Mouse (Mus musculus) layer of hippocampus, postnatal 10 days (tissue): ENCODE measurements around the gene Vnn1. TPM values are rescaled to one million over a fixed set of nuclear protein-coding genes. Genes with fewer than 3 reads are reported as not detected.

Experiments
- DNase-seq, 2 experiments: peaks; one replicate each; pipeline ENCODE4 v3.0.0; 2021; ENCODE audit warnings: low spot score in 2 of 2
- long read RNA-seq: library from polyadenylated mRNA; stranded (forward); transcript quantifications from one replicate; pipeline ENCODE4 v2.0.0, GENCODE M21; 2023
- total RNA-seq, 2 experiments: library from RNA; stranded (reverse); gene quantifications; 2 replicates each; pipeline ENCODE4 v1.2.3; 2021

Vnn1 gene
- under 1 TPM; 0.66 to 0.71 TPM for total RNA-seq
- long read RNA-seq, partial matches to known transcripts, result 0 of 1 reads
- long read RNA-seq, other reads (novel, unspliced or antisense), result 0 of 1 reads

DNA sequence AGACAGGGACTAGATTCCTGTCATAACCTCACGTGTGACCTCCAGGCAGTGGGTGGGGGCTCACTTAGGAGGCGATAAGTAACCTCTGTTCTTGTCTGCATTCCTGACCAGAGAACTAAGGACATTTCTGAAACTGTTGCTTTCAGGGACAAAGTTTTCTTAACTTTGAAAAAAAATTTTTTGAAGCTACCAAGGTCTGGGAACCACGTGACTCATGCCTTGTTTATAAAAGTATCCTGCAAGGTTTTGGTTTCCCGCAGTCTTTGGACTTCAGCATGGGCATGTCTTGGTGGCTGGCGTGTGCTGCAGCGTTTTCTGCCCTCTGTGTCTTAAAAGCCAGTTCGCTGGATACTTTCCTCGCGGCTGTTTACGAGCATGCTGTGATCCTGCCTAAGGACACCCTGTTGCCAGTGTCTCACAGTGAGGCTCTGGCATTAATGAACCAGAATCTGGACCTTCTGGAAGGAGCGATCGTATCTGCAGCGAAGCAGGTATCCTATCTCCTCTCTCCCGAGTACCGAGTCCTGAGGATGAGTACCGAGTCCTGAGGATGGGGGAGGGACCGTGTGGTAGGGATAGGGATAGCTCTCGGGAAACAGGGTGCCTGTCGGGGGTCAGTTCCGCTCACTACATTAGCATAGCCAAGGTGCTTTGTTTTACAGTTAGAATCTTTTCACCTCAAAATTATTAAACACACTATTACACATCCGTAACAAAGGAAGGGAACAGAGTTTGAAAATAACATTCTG is at the start of gene Vnn1:
Gene Vnn1 (plus strand): TSS at position 88 of the 749 bp plus-strand sequence.
- no peak for DNase-seq

DNA sequence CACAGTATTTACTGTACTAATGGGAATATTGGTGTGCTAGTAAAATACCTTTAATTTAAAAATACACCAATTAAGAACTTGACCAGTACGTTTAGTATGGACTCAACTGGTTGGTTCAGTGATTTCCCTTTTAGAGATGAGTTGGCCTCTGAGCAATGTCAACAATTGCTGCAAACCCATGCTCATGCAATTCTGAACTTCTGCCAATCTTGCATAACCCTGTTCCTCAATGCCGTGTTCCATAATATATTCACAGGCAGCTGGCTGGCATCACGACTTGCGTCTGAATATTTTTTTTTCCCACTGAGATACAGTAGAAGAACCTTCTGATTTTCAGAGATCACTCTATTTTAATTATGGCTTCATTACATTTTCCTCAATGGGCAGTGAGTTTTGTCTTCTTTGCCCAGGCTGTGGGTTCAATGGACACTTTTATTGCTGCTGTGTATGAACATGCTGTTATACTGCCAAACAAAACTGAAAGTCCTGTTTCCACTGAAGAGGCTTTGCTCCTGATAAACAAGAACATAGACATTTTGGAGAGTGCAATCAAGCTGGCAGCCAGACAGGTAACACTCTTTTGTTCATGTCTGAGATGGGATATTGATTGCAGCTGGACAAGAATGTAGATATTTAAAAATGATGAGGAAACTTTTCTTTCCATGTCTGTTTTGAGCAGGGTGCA is 43.1 kb upstream of the Vnn1 start, which contains the start of gene Vnn3:
Gene Vnn3 (plus strand): TSS at position 235 of the 685 bp plus-strand sequence.
- no peak for DNase-seq

DNA sequence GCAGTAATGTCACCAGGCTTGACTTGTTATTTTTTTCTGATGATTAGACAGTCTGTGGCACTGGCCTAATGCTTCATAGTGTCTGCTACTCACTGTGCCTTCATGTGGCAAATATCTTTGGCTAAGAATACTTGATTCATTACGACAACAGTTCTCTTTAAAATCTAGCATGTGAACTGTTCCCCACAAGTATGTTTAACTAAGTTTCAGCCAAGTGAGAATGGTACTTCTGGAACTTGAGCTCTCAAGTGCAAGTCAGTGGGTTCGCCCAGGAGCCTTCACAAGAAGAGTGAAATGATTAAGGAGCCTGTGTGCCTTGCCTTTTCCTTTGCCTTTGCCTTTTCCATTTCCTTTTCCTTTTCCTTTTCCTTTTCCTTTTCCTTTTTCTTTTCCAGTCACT is 42.4 kb upstream of the Vnn1 start:
- no peak for DNase-seq

DNA sequence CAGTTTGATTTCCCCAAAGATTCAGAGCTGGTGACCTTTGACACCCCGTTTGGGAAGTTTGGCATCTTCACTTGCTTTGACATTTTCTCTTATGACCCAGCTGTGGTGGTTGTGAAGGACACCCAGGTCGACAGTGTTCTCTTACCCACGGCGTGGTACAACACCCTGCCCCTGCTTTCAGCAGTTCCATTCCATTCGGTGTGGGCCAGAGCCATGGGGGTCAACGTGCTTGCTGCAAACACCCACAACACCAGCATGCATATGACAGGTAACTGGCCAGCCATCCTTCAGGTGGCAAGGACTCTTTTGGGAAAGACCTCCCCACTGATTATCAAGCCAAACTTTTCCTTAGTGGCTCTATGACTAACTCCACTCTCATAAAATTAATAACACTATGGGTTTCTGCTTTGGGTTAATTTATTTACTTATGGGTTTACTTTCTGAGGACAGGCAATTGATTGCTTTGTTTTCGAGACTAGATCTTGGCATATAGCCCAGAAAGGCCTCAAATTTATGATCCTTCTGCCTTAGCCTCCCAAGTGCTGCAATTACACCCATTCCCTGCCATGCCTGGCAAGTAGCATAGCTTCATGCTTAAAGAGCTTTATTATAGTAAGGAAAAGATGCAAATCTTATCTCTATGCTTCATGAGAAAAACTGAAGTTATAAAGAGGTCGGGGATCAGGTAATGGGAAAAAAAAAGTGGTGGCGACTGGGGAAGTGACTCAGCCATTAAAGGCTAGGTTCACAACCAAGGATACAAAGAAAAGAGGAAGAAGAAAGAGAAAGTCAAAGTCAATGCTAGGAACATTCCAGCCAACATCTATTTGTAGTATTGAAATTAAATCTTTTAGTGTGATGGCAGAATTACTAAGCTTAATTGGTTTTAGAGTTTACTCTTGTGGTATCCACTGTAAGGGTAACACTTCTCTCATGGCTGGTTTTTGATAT is 29.9 kb upstream of the Vnn1 start:
- no peak for DNase-seq

DNA sequence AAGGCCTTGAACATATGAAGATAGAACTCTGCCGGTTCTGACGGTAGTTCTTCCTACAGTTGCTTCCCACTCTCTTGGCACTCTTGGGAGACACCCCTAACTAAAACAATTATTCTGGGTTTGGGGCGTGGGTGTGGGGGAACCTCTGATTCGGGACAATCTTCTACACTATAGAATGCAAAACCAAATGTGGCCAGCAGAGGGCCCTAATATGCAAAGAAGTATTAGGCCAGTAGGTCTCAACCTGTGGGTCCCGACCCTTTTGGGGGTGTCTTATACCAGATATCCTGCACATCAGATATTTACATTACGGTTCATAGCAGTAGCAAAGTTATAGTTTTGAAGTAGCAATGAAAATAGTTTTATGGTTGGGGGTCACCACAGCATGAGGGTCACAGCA is 13.8 kb upstream of the Vnn1 start:
- DNase-seq, result no peak

DNA sequence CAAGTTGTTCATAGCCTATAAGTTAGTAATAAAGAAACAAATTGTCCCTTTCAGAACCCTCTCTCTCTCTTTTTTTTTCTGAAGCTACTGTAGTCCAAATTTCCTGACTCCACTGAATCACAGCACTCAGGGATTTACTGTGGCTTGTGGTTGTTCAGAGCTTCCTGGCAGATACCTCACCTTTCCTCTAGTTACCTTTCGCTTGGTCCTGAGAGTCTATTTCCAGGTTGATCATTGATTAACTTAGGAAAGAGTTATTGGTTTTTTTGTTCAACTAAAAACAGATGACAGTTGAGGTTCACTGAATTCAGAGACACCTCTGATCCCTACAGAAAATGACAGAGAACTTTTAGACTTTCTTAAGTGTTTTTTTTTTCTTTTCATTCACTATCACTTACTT is 9.6 kb upstream of the Vnn1 start:
- DNase-seq, result no peak

DNA sequence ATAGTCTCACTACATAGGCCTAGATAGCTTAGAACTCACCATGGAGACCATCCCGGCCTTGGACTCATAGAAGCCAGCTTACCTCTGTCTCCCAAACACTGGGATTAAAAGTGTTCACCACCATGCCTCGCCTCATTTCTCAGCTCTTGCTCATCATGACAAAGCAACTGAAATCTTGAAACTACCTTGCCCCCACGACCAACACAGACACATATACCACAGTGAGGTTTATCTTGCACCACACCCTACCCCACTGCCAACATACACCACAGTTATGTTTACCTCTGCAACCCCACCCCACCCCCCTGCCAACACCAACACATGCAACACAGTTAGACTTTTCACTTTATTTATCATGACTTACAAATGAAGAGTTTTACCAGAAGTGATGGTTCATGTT is 8.4 kb upstream of the Vnn1 start:
- no peak for DNase-seq

DNA sequence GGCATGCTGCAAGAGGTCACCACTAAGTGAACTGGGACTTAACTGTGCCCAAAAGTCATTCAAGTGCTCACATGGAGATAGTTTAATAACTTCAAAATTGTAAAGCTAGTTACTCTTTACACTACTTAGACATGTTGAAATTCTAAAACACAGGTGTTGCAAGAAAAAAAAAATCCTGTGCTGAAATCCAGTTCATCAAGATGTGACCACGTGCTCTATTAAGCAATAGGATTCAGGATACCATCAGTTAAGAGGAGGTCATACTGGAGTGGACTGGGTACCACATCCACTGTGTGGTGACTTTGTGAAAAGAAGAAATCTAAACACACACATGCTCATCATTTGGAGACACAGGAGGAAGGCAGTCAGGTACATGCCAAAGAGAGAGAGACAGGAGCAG is 1.5 kb upstream of the Vnn1 start:
- no peak for DNase-seq

DNA sequence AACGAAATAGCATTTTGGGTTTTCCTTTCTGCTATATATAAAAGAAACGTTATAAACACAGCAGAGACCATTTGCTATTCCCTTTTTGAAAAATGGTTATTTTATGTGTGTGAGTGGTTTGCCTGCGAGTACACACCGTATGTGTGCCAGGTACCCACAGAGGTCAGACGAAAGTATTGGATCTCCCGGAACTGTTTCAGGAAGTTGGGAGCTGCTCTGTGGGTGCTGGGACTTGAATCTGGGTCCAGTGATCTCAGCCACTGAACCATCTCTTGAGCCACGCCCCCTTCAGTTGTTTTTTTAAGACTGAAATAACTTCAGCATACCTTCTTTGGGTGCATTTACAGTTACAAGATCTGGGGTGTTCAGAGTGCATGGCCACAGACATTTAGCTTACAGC is 888 bp downstream of the Vnn1 start:
- no peak for DNase-seq

DNA sequence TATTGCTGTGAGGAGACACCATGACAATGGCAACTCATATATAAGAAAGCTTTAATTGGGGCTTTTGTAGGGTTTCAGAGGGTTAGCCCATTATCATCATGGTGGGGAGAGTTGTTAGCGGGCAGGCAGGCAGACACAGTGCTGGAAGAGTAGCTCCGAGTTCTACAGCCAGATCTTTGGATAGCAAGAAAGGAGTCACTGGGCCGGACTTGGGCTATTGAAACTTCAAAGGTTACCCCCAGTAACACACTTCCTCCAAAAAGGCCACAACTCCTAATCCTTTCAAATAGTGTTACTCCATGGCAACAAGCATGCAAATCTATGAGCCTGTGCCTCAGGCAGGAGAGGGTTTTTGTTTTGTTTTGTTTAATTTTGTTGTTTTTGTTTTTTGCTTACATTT is 6.6 kb downstream of the Vnn1 start:
- DNase-seq, result no peak

DNA sequence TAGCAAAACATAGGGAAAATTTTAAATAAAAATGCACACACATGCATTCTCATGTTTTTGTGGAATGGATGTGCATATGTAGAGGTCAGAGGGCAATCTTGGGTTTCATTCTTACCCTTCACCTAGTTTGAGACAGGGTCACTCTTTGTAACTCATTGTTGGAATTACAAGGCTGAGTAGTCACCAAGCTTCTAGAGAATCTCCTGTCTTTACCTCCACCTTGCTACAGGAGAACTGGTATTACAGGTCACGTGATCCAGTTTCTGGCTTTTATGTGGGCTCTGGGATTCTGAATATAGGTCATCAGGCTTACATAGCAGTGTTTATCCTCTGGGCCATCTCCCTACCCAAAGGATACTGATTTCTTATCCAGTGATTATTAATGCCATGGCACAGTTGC is 11.2 kb downstream of the Vnn1 start:
- DNase-seq, result no peak

DNA sequence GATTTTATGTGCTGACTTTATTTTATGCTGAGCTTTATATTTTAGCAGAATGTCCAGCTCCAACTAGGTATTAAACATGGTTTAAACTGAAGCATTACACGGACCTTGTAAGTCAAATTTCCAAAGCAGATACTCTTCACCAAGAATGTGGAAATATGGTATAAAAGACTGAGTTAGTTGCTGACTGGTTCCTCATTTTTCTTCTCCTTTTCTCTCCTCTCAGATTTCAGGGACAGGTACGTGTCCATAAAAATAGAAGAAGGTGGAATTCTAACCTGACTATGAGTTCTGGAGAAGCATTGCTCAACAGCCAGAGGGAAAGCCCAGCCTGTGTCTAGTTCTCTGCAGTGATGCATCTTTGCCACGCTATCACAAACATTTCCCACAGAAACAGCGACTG is 25.6 kb downstream of the Vnn1 start, which contains the start of gene Taar1:
Gene Taar1 (plus strand): TSS at position 301 of the 400 bp plus-strand sequence.
- no peak for DNase-seq

DNA sequence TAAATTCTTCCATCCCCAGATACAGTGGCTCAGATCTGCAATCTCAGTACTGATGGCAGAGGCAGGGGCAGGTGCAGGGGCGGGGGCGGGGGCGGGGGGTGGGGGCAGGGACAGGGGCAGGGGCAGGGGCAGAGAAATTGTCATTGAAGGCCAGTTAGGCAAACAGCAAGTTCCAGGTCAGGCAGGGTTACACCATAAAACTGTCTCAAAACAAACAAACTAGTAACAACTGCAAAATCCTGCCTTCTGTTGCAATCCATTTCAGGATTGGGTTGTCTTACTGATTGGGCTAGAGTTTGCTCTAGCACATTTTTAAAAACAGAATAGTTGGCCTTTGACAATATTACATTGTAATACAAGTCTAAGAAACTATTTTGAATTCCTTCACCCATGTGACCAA is 28.0 kb downstream of the Vnn1 start:
- no peak for DNase-seq

DNA sequence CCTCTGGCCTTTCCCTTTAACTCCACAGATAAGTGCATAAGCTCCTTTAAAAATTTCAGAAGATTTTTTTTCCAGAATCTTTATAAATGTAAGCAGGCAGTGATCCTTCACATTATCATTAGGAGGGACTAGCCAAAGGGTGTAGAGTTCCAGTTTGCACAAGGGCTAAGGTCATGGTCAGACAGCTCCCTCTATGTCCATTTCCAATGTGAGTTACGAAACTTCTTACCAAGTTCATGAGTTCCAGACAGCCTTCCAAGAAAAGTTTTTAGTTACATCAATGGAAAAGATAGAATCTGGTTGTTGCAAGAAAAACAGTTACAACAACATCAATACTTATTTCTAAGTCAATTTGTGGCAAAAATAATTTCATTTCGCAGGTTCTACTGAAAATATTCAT is 29.5 kb downstream of the Vnn1 start:
- no peak for DNase-seq

DNA sequence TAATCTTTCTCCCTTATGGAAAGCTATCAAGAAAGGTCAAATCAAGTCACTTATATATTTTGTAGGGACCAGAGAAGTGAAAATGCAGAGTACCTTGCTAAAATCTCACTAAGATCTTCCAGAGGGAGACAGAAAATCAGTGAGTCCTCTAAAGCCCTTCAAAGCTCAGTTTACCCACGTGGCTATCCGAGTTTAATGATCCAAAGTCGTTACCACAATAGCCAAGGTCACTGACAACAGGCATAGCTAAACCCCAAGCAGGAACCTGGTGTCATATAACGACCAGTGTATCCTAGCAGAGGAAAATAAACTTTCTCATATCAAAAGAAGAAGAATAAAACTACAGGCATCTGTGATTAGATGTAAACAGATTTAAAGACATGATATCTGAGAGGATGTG is 43.1 kb downstream of the Vnn1 start:
- DNase-seq, result no peak

DNA sequence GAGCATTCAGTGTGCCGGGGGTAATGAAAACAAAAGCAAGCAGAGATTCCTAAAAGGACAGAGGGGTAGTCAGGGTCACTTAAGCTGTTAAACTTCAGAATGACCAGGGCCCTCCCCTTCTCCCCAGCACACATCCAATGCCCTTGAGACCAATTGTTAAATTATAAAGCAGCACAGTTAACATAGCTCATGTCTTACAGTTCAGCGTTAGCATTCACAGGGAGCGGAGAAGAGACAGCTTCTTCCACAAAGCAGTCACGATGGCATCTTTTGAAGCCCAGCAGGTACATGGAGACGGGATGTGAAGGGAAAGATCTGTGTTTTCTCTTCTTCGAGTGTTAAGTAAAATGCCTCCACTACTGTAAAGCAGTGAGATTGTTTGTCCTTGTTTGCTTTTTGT is 43.8 kb downstream of the Vnn1 start, which contains the start of gene Taar2:
Gene Taar2 (plus strand): TSS at position 261 of the 400 bp plus-strand sequence.
- no peak for DNase-seq

DNA sequence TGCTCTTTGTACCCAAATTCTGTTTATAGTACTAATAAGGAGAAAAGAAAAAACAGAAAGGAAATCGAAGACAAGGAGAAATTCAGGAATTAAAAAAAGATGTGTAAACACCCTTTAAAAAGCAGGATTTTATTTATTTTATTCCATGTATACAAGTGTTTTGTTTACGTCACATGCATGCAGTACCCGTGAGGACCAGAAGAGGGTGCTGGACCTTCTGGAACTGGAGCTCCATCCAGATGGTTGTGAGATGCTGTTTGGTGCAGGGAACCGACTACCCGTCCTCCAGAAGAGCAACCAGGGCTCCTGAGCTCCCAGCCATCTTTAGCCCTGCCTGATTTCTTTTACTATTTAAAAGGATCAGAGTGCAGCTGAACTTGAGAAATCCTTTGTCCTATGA is 48.0 kb downstream of the Vnn1 start:
- no peak for DNase-seq

DNA sequence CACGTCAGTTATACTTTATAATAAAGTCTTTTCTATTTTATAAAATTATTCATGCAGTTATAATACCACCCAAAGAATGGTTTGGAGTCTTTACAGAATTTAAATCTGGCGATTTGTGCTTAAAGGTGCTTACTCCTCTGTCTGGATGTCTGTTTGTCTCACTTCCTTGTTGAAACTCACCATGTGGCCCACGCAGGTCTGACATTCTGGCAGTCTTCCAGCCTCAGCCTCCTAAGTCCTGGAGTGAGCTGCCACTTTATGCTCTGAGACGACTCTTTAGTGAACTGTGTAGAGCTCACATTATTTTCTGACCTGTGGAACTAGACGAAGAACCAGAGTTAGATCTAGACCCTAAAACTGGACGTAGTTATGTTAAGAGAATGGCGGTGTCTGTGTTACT is 53.5 kb downstream of the Vnn1 start:
- no peak for DNase-seq

DNA sequence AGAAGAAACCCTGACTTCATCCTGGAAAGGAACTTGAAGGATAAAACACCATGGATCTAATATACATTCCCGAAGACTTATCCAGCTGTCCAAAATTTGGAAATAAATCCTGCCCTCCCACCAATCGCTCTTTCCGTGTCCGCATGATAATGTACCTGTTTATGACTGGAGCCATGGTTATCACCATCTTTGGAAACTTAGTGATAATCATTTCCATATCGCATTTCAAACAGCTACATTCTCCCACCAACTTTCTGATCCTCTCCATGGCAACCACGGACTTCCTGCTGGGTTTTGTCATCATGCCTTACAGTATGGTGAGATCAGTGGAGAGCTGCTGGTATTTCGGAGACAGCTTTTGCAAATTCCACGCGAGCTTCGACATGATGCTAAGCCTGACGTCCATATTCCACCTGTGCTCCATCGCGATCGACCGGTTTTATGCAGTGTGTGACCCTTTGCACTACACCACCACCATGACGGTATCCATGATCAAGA is 55.1 kb downstream of the Vnn1 start, which contains the start of gene Taar3:
Gene Taar3 (plus strand): TSS at position 51 of the 498 bp plus-strand sequence.
- DNase-seq, result peak in 1 of 2 experiments; percentile 18

DNA sequence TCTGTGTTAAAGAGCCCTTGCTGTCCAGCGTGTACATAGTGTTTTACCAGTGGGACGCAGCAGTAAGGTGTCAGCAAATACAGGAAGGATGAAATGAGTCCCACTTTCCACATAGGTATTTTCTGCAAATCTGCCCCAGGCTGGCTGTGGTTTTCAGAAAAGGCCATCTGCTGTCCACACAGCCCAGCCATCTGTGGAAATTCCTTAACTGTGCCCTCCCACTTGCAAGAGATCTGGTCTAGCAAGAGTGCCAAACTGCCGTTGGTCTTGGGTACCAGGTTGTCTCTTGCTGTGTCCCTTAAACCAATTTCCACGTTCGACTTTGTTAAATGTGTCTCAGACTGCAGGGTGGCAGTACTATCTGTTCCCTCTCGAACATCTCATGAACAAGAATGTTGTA is 57.2 kb downstream of the Vnn1 start:
- no peak for DNase-seq
